Comparison of ENCODE assay signal across 14 mouse cellular contexts in genomic region chr10:67887971-67888370, GRCm38 (mm10).
"Had no signal": no experiment of that assay in that cellular context is flagged by ENCODE, and none has a peak within 500 bp of the region (broad histone marks: within the 10 kb centered on the region; RNA-seq: fewer than 3 reads in every experiment).

No protein-coding gene starts in this region.

- H3K27me3 ChIP-seq: limb, embryonic 12.5 days; liver, embryonic 13.5 days; lung, embryonic 15.5 days; neural tube, embryonic 12.5 days had no signal

- H3K4me3 ChIP-seq: layer of hippocampus, adult 2 months; limb, embryonic 12.5 days; liver, embryonic 13.5 days; lung, embryonic 15.5 days; midbrain, embryonic 12.5 days; neural tube, embryonic 12.5 days had no signal

- H3K36me3 ChIP-seq: limb, embryonic 12.5 days; liver, embryonic 13.5 days; lung, embryonic 15.5 days; midbrain, embryonic 12.5 days; neural tube, embryonic 12.5 days had no signal

- H3K4me1 ChIP-seq: limb, embryonic 12.5 days; liver, embryonic 13.5 days; lung, embryonic 15.5 days; midbrain, embryonic 12.5 days; neural tube, embryonic 12.5 days had no signal

- ATAC-seq: intestine, postnatal 0 days; liver, postnatal 0 days had no signal

- H3K27ac ChIP-seq: kidney, postnatal 0 days; layer of hippocampus, adult 2 months; limb, embryonic 12.5 days; liver, embryonic 13.5 days; lung, embryonic 15.5 days; midbrain, embryonic 12.5 days; neural tube, embryonic 12.5 days had no signal

- DNase-seq: kidney, adult 8-10 months; kidney, postnatal 36 days; liver; liver, embryonic 13.5 days; liver, postnatal 0 days; right cerebral cortex, postnatal 4 days; spleen, adult 18-20 months had no signal

- H3K9ac ChIP-seq: limb, embryonic 12.5 days; liver, embryonic 13.5 days; liver, postnatal 0 days; lung, embryonic 15.5 days; midbrain, embryonic 12.5 days; neural tube, embryonic 12.5 days had no signal

- H3K9me3 ChIP-seq: limb, embryonic 12.5 days; liver, embryonic 13.5 days; lung, embryonic 15.5 days; midbrain, embryonic 12.5 days; neural tube, embryonic 12.5 days had no signal

- H3K4me2 ChIP-seq: limb, embryonic 12.5 days; liver, embryonic 13.5 days; lung, embryonic 15.5 days; midbrain, embryonic 12.5 days; neural tube, embryonic 12.5 days had no signal
